Mouse (Mus musculus): ENCODE results near the gene Atp6v0d1. TPM values are rescaled to one million over a fixed set of nuclear protein-coding genes. Genes with fewer than 3 reads are reported as not detected.
"Not testable (repeated sequence)": the region's sequence is repeated elsewhere in the genome, so short reads cannot be mapped to it uniquely, and the experiment has no call there.

Atp6v0d1 gene
- polyA plus RNA-seq, 1 experiment from 2014 or later: 110 TPM

DNA sequence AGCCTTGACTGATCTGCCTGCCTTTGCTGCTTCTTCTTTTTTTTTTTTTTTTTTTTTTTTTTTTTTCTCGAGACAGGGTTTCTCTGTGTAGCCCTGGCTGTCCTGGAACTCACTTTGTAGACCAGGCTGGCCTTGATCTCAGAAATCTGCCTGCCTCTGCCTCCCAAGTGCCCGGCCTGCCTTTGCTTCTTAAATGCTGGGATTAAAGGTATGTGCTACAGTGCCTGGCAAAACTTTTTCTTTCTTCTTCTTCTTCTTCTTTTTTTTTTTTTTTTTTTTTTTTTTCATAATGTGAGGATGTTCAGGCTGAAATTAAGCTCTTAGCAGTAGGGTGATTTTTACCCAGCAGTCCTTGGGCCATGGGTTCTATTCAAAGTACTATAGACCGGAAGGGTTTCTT lies 36.7 kb upstream of the Atp6v0d1 start:
- not testable (repeated sequence) for H3K27ac ChIP-seq (replicated peaks); H3K27me3 ChIP-seq; H3K9ac ChIP-seq (replicated peaks); H3K4me2 ChIP-seq (replicated peaks); ATAC-seq (ENCODE audit: low FRiP score, low read depth); H3K4me3 ChIP-seq; H3K9me3 ChIP-seq; H3K36me3 ChIP-seq
- WGBS: 80% methylated on average over 3 of the region's 3 CpGs
- peaks cover 25% of the 10 kb centered on the region for H3K4me1 ChIP-seq

- H3K36me3 ChIP-seq: no peaks in the 10 kb centered on the region
- H3K4me2 ChIP-seq (replicated peaks): no peak overlapping the region
- no peak for ATAC-seq (ENCODE audit: low FRiP score, low read depth)
- WGBS: 73% methylated on average over 5 of the region's 5 CpGs
- H3K4me3 ChIP-seq: no peak overlapping the region
- peaks cover 18% of the 10 kb centered on the region for H3K4me1 ChIP-seq
- no peaks in the 10 kb centered on the region for H3K9me3 ChIP-seq
- H3K27ac ChIP-seq (replicated peaks): no peak overlapping the region
- peaks cover 4% of the 10 kb centered on the region for H3K27me3 ChIP-seq
- no peak overlapping the region for H3K9ac ChIP-seq (replicated peaks)
Measured at GRCm38 (mm10) chr8:105601301-105601700, 35.5 kb upstream of the Atp6v0d1 start.

GRCm38 (mm10) chr8:105598777-105599176 lies 32.9 kb upstream of the Atp6v0d1 start:
- Histone ChIP-seq H3K9ac (replicated peaks) (no peak overlapping the region), H3K27me3 (peaks cover 7% of the 10 kb centered on the region), H3K4me2 (replicated peaks) (no peak overlapping the region), H3K4me1 (0 out of 2 replicates have a peak, but pooled peaks cover 8% of the 10 kb centered on the region), H3K27ac (replicated peaks) (no peak overlapping the region), H3K4me3 (no peak overlapping the region), H3K36me3 (no peaks in the 10 kb centered on the region), H3K9me3 (no peaks in the 10 kb centered on the region)
- no peak for ATAC-seq (ENCODE audit: low FRiP score, low read depth)
- WGBS: 81% methylated on average over 6 of the region's 6 CpGs

DNA sequence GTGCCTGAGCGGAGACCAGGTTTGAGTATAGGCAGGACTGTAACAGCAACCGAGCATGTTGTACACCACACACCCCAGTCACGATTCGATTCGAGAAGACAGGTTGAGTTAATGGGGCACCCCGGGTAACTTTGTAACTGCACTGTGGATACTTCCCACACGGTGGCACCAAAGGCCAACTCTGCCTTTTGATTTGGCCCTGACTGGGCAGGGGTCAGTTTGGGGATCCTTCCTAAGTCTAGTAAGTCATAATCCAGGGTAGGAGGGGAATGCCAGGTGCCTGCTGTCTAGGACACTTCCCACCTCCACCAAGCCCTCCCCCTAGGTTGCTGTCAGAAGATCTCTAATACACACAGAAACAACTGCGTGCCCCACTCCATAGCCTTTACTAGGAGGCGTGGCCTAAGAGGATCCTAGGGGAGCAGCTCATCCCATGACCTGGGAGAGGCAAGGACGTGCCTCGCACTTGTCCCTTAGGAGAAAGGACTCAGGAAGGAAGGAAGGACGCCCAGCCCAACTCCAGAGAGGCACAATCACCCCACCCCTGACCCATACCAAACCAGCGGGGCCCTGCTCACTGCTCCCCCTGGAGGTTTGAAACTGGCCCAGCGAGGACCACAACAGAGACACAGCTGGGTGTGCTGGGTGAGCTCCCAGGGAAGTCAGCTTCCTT lies 30.7 kb upstream of the Atp6v0d1 start:
- 6% methylated on average over 14 of the region's 14 CpGs for WGBS

GRCm38 (mm10) chr8:105594451-105595242 lies 28.8 kb upstream of the Atp6v0d1 start:
- H3K4me3 ChIP-seq: no peak overlapping the region
- H3K27me3 ChIP-seq: peaks cover 3% of the 10 kb centered on the region; the same call in 1 of the 2 replicates
- H3K4me1 ChIP-seq: 0 out of 2 replicates have a peak, but pooled peaks cover 10% of the 10 kb centered on the region
- no peak overlapping the region for H3K27ac ChIP-seq (replicated peaks)
- H3K4me2 ChIP-seq (replicated peaks): no peak overlapping the region
- no peaks in the 10 kb centered on the region for H3K9me3 ChIP-seq
- ATAC-seq (ENCODE audit: low FRiP score, low read depth): no peak
- 83% methylated on average over 18 of the region's 18 CpGs for WGBS
- no peak overlapping the region for H3K9ac ChIP-seq (replicated peaks)
- H3K36me3 ChIP-seq: no peaks in the 10 kb centered on the region

More for the DNA sequence above, 30.7 kb upstream of the Atp6v0d1 start:
- Histone ChIP-seq H3K4me1 (0 out of 2 replicates have a peak, but pooled peaks cover 10% of the 10 kb centered on the region), H3K36me3 (no peaks in the 10 kb centered on the region), H3K9ac (replicated peaks) (no peak overlapping the region), H3K27me3 (peaks cover 3% of the 10 kb centered on the region; the same call in 1 of the 2 replicates), H3K4me3 (no peak overlapping the region), H3K9me3 (no peaks in the 10 kb centered on the region), H3K4me2 (replicated peaks) (peak overlapping the region; percentile 25), H3K27ac (replicated peaks) (no peak overlapping the region)
- ATAC-seq (ENCODE audit: low FRiP score, low read depth): peak; percentile 16; the same call in 1 of the 2 replicates

DNA sequence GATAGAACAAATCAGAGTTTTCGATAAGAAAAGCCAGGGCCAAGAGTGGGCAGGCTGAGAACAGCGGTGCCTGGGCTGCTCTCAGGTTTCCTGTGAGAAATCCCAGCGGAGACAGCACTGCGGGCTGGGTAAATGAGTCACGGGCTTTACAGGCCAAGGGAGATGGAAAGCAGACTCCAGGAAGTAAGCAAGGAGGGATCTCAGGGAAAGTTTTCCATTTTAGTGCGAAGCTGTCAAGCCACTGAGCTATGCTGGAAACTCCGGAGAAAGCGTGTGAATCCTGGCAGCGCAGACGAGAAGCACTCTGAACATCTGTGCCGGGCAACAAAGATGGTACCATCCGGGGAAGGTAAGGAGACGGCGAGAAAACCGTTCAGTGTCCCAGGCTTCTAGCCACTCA lies 28.0 kb upstream of the Atp6v0d1 start:
- H3K9me3 ChIP-seq: no peaks in the 10 kb centered on the region
- no peak overlapping the region for H3K9ac ChIP-seq (replicated peaks)
- no peak for ATAC-seq (ENCODE audit: low FRiP score, low read depth)
- peaks cover 3% of the 10 kb centered on the region; the same call in 1 of the 2 replicates for H3K27me3 ChIP-seq
- WGBS: 36% methylated on average over 15 of the region's 15 CpGs
- no peak overlapping the region for H3K27ac ChIP-seq (replicated peaks)
- 0 out of 2 replicates have a peak, but pooled peaks cover 10% of the 10 kb centered on the region for H3K4me1 ChIP-seq
- no peaks in the 10 kb centered on the region for H3K36me3 ChIP-seq
- no peak overlapping the region for H3K4me3 ChIP-seq
- H3K4me2 ChIP-seq (replicated peaks): peak overlapping the region; percentile 7; the same call in 1 of the 2 replicates

GRCm38 (mm10) chr8:105592431-105592830 lies 26.6 kb upstream of the Atp6v0d1 start:
- Histone ChIP-seq H3K9me3 (no peaks in the 10 kb centered on the region), H3K27me3 (peaks cover 3% of the 10 kb centered on the region; the same call in 1 of the 2 replicates), H3K27ac (replicated peaks) (no peak overlapping the region), H3K9ac (replicated peaks) (no peak overlapping the region), H3K4me2 (replicated peaks) (no peak overlapping the region), H3K36me3 (no peaks in the 10 kb centered on the region), H3K4me1 (0 out of 2 replicates have a peak, but pooled peaks cover 10% of the 10 kb centered on the region), H3K4me3 (no peak overlapping the region)
- no peak for ATAC-seq (ENCODE audit: low FRiP score, low read depth)
- WGBS: 80% methylated on average over 2 of the region's 2 CpGs

GRCm38 (mm10) chr8:105579719-105580118 lies 13.9 kb upstream of the Atp6v0d1 start:
- H3K9me3 ChIP-seq: no peaks in the 10 kb centered on the region
- 61% methylated on average over 3 of the region's 3 CpGs for WGBS
- no peaks in the 10 kb centered on the region for H3K27me3 ChIP-seq
- no peak overlapping the region for H3K9ac ChIP-seq (replicated peaks)
- no peak overlapping the region for H3K4me2 ChIP-seq (replicated peaks)
- no peaks in the 10 kb centered on the region for H3K4me1 ChIP-seq
- H3K4me3 ChIP-seq: no peak overlapping the region
- no peak for ATAC-seq (ENCODE audit: low FRiP score, low read depth)
- H3K27ac ChIP-seq (replicated peaks): no peak overlapping the region
- H3K36me3 ChIP-seq: no peaks in the 10 kb centered on the region

DNA sequence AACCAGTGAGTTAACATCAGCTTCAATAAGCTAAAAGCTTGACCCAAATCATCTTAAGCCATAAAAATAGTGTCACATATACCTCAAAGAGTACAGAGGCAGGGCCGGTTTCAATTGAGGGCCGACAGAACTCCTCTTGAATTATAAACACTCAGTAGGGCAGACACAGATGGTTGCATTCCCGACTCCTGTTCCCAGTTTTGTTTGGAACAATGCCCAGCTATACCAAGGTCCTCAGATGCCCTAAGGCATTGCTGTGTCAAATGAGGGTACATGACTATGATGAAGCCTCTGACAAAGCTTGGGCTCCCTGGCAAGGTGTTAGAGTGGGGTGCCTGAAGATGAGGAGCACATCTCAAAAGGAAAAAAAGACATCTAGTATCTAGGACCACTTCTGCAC lies 9.7 kb upstream of the Atp6v0d1 start:
- whole genome bisulfite sequencing: 79% methylated on average over 3 of the region's 3 CpGs

GRCm38 (mm10) chr8:105574741-105575140 lies 8.9 kb upstream of the Atp6v0d1 start:
- H3K27me3 ChIP-seq: no peaks in the 10 kb centered on the region
- ATAC-seq (ENCODE audit: low FRiP score, low read depth): no peak
- H3K4me3 ChIP-seq: no peak overlapping the region
- no peak overlapping the region for H3K27ac ChIP-seq (replicated peaks)
- H3K4me1 ChIP-seq: no peaks in the 10 kb centered on the region
- H3K9ac ChIP-seq (replicated peaks): no peak overlapping the region
- no peak overlapping the region for H3K4me2 ChIP-seq (replicated peaks)
- no peaks in the 10 kb centered on the region for H3K36me3 ChIP-seq
- WGBS: 42% methylated on average over 6 of the region's 6 CpGs
- no peaks in the 10 kb centered on the region for H3K9me3 ChIP-seq

More for the DNA sequence above, 9.7 kb upstream of the Atp6v0d1 start:
- no peak for ATAC-seq (ENCODE audit: low FRiP score, low read depth)
- Histone ChIP-seq H3K27me3 (no peaks in the 10 kb centered on the region), H3K27ac (replicated peaks) (no peak overlapping the region), H3K4me3 (no peak overlapping the region), H3K4me2 (replicated peaks) (no peak overlapping the region), H3K36me3 (no peaks in the 10 kb centered on the region), H3K9me3 (no peaks in the 10 kb centered on the region), H3K4me1 (no peaks in the 10 kb centered on the region), H3K9ac (replicated peaks) (no peak overlapping the region)

GRCm38 (mm10) chr8:105573427-105573826 lies 7.6 kb upstream of the Atp6v0d1 start:
- H3K9me3 ChIP-seq: no peaks in the 10 kb centered on the region
- no peak overlapping the region for H3K4me2 ChIP-seq (replicated peaks)
- H3K4me1 ChIP-seq: no peaks in the 10 kb centered on the region
- H3K36me3 ChIP-seq: no peaks in the 10 kb centered on the region
- no peak for ATAC-seq (ENCODE audit: low FRiP score, low read depth)
- no peak overlapping the region for H3K4me3 ChIP-seq
- H3K27me3 ChIP-seq: no peaks in the 10 kb centered on the region
- no peak overlapping the region for H3K9ac ChIP-seq (replicated peaks)
- no peak overlapping the region for H3K27ac ChIP-seq (replicated peaks)

GRCm38 (mm10) chr8:105571810-105572209 lies 6.0 kb upstream of the Atp6v0d1 start:
- H3K27ac ChIP-seq (replicated peaks): no peak overlapping the region
- peaks cover 5% of the 10 kb centered on the region; the same call in 1 of the 2 replicates for H3K4me1 ChIP-seq
- no peak overlapping the region for H3K4me3 ChIP-seq
- no peaks in the 10 kb centered on the region for H3K36me3 ChIP-seq
- no peak overlapping the region for H3K9ac ChIP-seq (replicated peaks)
- ATAC-seq (ENCODE audit: low FRiP score, low read depth): no peak
- no peak overlapping the region for H3K4me2 ChIP-seq (replicated peaks)
- H3K27me3 ChIP-seq: peaks cover 8% of the 10 kb centered on the region; the same call in 1 of the 2 replicates
- WGBS: 94% methylated on average over 9 of the region's 9 CpGs
- no peaks in the 10 kb centered on the region for H3K9me3 ChIP-seq
